Mouse (Mus musculus) heart, postnatal 14 days (tissue): ENCODE results near the gene Hist1h4f. TPM values are rescaled to one million over a fixed set of nuclear protein-coding genes. Genes with fewer than 3 reads are reported as not detected.
"Not testable (repeated sequence)": the region's sequence is repeated elsewhere in the genome, so short reads cannot be mapped to it uniquely, and the experiment has no call there.

Experiments used
- DNase-seq, 2 experiments: peaks; one replicate each; pipeline ENCODE4 v3.0.0; 2021 to 2022
- intact Hi-C: fragments of 180-260 bp; cut with DNase I; formaldehyde crosslinking; loops from one replicate; pipeline ENCODE4 v1.15.1; 2025
- total RNA-seq, 2 experiments: library from RNA; stranded (reverse); gene quantifications; 2 replicates each; pipeline ENCODE4 v1.2.3; 2021

Hist1h4f gene
- total RNA-seq, 2 experiments from 2014 or later: 106 to 209 TPM

- no peak for DNase-seq
- intact Hi-C loops: no loop called here
Observed at GRCm38 (mm10) chr13:23537006-23537710, 14.3 kb downstream of the Hist1h4f start.

- intact Hi-C loops: no loop called here
- no peak for DNase-seq
Observed at GRCm38 (mm10) chr13:23536076-23536822, 15.2 kb downstream of the Hist1h4f start.

DNA sequence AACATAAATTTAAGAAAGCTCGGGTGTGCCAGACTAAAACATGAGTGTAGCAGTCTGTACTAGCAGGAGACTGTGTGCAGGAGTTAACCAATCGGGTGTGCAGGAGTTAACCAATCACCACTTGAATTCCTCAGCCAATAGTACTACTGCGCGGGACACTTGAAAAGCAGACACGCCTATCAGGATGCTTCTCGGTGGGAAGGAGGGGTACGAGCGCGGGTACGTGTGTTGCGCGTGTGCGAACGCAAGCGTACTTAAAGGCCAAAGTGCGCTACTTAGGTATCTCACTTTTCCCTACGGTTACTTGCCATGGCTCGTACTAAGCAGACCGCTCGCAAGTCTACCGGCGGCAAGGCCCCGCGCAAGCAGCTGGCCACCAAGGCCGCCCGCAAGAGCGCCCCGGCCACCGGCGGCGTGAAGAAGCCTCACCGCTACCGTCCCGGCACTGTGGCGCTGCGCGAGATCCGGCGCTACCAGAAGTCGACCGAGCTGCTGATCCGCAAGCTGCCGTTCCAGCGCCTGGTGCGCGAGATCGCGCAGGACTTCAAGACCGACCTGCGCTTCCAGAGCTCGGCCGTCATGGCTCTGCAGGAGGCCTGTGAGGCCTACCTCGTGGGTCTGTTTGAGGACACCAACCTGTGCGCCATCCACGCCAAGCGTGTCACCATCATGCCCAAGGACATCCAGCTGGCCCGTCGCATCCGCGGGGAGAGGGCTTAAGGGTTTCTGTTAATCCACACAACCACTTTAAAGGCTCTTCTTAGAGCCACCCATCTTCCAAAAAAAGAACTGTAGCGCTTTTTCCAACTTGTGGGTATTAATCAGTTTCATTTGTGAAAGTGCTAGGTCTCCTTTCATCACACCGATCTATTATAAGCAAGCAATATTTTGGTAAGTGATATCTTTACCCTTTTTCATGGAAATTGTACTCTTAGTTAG is 16.0 kb downstream of the Hist1h4f start, which contains the start of gene Hist1h3g:
Gene Hist1h3g, plus strand, starts transcription at position 286 of the 939 bp plus-strand sequence.
- intact Hi-C loops: not testable (repeated sequence)
- peak; percentile 81 to 88 for DNase-seq

- intact Hi-C loops: loop anchor here (5.0 kb wide), 1 partner anchor 48 kb away; the partner anchor contains the start of gene Hist1h4d
- no peak for DNase-seq
Observed at GRCm38 (mm10) chr13:23534368-23535131, 16.9 kb downstream of the Hist1h4f start.

GRCm38 (mm10) chr13:23533560-23534367 is 17.7 kb downstream of the Hist1h4f start, which contains the start of gene Hist1h2af:
Gene Hist1h2af, plus strand, starts transcription at chr13:23533906.
- peak; percentile 39 to 66 for DNase-seq
- intact Hi-C loops: loop anchor here (5.0 kb wide), 1 partner anchor 49 kb away; the partner anchor contains the start of gene Hist1h4d

- intact Hi-C loops: loop anchor here (5.0 kb wide), 1 partner anchor 50 kb away; the partner anchor contains the start of gene Hist1h4d
- DNase-seq: no peak
Observed at GRCm38 (mm10) chr13:23532262-23533075, 19.0 kb downstream of the Hist1h4f start.

GRCm38 (mm10) chr13:23530901-23531875 is 20.3 kb downstream of the Hist1h4f start, which contains the start of gene Hist1h4h:
Gene Hist1h4h, plus strand, starts transcription at chr13:23531050.
- peak; percentile 93 to 96 for DNase-seq
- intact Hi-C loops: loop anchor here (5.0 kb wide), 1 partner anchor 51 kb away; the partner anchor contains the start of gene Hist1h4d

DNA sequence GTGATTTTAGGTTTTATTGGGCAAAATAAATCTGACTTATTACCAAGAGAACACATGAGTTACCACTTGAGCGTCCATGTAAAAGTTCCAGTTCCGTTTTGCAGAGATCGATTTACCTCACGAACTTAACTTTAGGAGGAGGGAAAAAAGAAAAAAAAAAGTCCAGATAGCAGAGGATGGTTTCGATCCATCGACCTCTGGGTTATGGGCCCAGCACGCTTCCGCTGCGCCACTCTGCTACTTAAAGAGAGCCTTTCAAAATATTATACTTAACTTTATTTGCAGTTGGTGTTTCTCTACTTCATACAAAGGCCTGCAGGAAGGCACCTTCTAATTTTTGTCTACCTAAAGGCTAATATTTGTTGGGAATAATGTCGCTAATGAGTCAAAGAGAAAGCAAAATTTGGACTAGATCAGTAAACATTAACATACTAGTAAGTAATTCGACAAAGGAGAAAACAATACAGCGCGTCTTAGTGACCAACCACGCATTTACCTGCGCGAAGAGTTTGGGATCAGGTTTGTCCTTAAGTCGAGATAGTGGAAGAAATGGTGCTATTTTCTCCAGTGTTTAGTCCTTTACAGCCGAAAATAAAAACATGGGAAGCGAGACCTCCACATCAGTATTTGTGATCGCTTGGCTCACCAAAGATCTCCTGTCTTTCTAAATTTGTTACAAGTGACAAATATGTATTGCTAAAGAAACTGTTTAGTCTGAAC is 21.1 kb downstream of the Hist1h4f start:
- intact Hi-C loops: loop anchor here (5.0 kb wide), 1 partner anchor 52 kb away; the partner anchor contains the start of gene Hist1h4d
- peak; percentile 64 to 73 for DNase-seq

DNA sequence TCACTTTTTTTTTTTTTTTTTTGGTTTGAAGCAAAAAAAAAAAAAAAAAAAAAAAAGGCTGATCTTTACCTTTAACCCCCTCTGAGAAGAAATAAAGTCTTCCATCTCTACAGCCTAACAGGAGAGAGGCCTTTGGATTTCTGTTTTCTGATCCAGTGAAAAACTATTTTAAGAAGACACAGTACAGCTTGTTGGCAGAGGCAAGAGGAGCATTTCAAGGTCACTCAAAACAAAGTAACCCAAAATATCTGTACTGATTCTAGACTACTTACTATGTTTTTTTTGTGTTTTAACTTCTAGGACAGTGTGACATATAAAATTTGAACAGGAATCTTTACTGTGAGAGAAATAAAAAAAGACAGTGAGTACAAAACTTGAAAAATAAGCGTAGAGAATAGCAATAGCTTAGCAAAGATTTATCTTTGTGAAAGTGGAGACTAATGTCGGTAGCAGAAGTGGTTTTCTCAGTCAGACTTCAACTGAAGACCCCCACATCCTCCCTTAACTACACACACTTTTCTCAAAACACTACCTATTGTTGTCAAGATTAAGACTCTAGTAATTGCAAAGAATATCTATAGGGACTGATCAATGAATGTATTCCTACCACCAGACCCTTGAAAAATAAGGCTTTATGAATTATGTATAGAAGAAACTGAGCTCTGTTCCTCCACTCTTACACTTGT is 21.8 kb downstream of the Hist1h4f start:
- intact Hi-C loops: loop anchor here (5.0 to 10.0 kb wide), 2 partner anchors 53 to 1815 kb away; partner anchors contain the start of genes Hist1h2ai, Hist1h2bl, Hist1h3h and Hist1h4d
- DNase-seq: no peak

DNA sequence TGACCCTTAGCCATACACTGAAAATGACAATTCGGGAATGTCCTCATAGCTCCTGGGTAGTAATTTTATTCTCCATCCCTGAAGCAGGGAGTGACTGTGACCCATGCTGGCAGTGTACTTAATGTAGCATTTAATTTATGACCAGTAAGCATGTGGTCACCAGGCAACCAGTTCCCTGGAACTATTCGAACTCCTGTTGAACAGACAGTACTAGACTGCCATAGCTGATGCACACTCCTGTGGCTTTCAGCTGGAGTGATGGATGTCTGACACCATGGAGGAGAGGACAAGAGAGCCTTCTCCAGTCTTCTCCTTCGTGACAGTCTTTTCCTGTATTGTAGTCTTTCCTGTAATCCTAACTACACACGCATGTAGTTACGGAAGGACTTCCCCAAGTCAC is 22.4 kb downstream of the Hist1h4f start:
- intact Hi-C loops: loop anchor here (10.0 kb wide), 1 partner anchor 1814 kb away; the partner anchor contains the start of genes Hist1h2ai, Hist1h2bl and Hist1h3h

DNA sequence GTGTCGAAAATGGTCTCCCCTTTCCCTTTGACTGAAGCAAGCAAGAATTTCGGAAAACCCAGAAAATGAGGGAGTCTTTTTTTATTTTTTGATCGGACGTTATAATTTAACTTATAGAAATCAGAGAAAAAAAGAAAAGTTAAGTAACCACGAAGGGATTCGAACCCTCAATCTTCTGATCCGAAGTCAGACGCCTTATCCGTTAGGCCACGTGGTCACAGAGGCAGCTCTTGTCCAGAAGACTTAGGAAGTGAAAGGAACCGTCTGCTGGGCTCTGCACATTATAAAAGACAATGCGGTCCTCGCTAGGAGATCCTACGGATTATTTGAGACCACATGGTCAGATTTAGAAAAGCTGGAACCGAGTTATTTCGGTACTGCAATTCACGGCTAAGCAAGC is 25.1 kb downstream of the Hist1h4f start:
- intact Hi-C loops: loop anchor here (10.0 kb wide), 1 partner anchor 1812 kb away; the partner anchor contains the start of genes Hist1h2ai, Hist1h2bl and Hist1h3h
- peak; percentile 90 to 95 for DNase-seq

More for the DNA sequence above, 22.4 kb downstream of the Hist1h4f start:
- DNase-seq: no peak

- no peak for DNase-seq
- intact Hi-C loops: loop anchor here (2.0 to 10.0 kb wide), 2 partner anchors 95 to 1811 kb away; partner anchors contain the start of genes Hist1h2ai, Hist1h2bl and Hist1h3h
Observed at GRCm38 (mm10) chr13:23525901-23526300, 25.5 kb downstream of the Hist1h4f start.

DNA sequence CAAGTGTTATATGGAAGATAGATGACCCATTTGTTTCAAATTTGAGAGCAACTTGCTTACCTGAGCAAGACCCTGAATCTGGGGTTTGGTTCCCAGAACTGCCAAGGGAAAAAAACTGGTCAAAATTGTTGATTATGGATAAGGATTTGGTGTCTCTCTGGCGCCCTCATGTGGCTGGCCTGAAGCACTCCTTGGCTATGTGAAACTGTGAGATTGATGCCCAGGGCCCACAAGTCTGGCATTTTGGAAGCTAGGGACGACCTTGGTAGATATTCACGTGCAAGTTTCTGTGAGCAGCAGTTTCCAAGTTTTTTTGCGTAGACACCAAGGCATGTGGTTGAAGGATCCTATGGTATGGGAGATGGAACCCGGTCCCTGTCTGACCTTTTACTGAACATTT is 26.8 kb downstream of the Hist1h4f start:
- DNase-seq: peak; percentile 82 to 85
- intact Hi-C loops: loop anchor here (2.0 to 10.0 kb wide), 2 partner anchors 94 to 1810 kb away; partner anchors contain the start of genes Hist1h2ai, Hist1h2bl and Hist1h3h

DNA sequence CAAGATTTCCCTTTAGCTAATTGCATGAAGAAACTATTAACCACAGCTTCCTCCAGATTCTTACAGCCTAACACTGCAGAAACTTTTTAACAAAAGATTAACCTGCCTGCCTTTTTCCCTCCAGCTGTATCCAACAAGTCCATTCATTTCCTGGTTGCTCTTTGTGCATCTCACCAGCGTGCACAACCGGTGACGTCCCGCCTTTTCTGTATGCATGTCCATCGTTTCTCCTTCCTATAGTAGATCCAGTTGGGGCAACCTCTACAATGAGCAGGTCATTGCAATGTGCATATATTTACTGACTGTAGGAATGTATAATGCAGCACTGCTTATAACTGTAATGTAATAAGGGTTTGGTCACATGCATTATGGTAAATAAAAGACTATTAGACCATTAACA is 27.5 kb downstream of the Hist1h4f start:
- intact Hi-C loops: loop anchor here (2.0 to 10.0 kb wide), 2 partner anchors 93 to 1809 kb away; partner anchors contain the start of genes Hist1h2ai, Hist1h2bl and Hist1h3h
- DNase-seq: no peak
